Mouse (Mus musculus): ENCODE measurements around the gene Ambn. TPM values are rescaled to one million over a fixed set of nuclear protein-coding genes. Genes with fewer than 3 reads are reported as not detected.

The Ambn gene
- polyA plus RNA-seq (2015; fragmentation: Nextera tagmentation; extraction: Ambion mirVana), result not detected in 2 replicates

GRCm38 (mm10) chr5:88455691-88456090, at the start of gene Ambn:
Ambn (plus strand) TSS chr5:88455991.

DNA sequence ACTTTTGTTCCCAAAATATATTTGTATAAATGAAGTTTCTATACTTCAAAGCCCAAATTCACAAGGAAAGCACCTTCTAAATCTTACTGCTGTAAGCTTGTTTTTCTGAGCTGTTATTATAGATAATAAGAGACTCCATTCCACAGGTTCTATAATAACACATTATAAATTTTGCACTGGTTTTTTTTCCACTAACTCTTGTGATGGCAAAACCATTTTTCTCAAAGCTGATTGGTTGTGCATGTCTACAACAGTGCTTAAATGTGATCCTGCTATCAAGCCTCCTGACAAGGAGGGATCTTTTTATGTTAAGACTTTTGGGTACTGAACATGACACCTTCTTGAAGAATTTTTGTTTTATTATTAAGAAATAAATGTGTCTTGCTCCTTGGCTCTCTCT, 31.9 kb downstream of the Ambn start, which contains the start of gene Enam:
TSS of gene Enam (plus strand) at position 301 of the 400 bp plus-strand sequence.

Other genes with a start within 250 kb of the Ambn start
- gene Gm7714, start 187.1 kb upstream of the Ambn start, polyA plus RNA-seq (2015; fragmentation: Nextera tagmentation; extraction: Ambion mirVana), result not detected in 2 replicates
- gene Prol1, start 138.7 kb upstream of the Ambn start, polyA plus RNA-seq (2015; fragmentation: Nextera tagmentation; extraction: Ambion mirVana), result not detected in 2 replicates
- gene Amtn, start 79.9 kb upstream of the Ambn start, polyA plus RNA-seq (2015; fragmentation: Nextera tagmentation; extraction: Ambion mirVana), result not detected in 2 replicates
- not detected in 2 replicates for gene Enam, start 32.0 kb downstream of the Ambn start, polyA plus RNA-seq (2015; fragmentation: Nextera tagmentation; extraction: Ambion mirVana)
- gene Jchain, start 71.9 kb downstream of the Ambn start, polyA plus RNA-seq (2015; fragmentation: Nextera tagmentation; extraction: Ambion mirVana), result 0.12 and 0.15 TPM in 2 replicates
- 43.9 and 51.2 TPM in 2 replicates for gene Utp3, start 98.5 kb downstream of the Ambn start, polyA plus RNA-seq (2015; fragmentation: Nextera tagmentation; extraction: Ambion mirVana)
- 8.7 and 10.8 TPM in 2 replicates for gene Rufy3, start 109.0 kb downstream of the Ambn start, polyA plus RNA-seq (2015; fragmentation: Nextera tagmentation; extraction: Ambion mirVana)
- gene Grsf1, start 220.2 kb downstream of the Ambn start, polyA plus RNA-seq (2015; fragmentation: Nextera tagmentation; extraction: Ambion mirVana), result 29.4 and 33.3 TPM in 2 replicates